Mouse (Mus musculus): ENCODE measurements around the gene Bcl2l12. TPM values are rescaled to one million over a fixed set of nuclear protein-coding genes. Genes with fewer than 3 reads are reported as not detected.

The Bcl2l12 gene
- total and polyA plus RNA-seq, 3 experiments, result 16.6 to 24.6 TPM; not detected in 1

DNA sequence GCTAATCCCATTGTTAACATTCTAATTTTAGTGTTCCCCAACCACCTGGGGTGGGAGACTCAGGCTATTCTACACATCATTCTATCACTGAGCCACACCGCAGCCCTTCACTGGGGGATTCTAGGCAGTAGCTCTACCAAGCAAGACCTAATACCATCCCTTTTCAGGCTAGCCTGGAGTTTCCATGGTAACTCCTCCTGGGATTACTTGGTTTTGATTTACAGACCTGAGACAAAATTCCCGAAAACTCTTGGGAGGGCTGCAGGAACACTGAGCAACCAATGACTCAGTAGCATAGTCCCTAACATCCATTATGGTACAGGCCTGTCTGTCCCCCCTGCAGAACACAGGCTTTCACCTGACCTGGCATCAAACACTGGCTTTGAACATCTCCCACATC is 27.7 kb upstream of the Bcl2l12 start:
- Histone ChIP-seq H3K4me3 (ENCODE audit: control insufficient read depth in 1 of 2, insufficient read depth in 1 of 2, low read depth in 2 of 2, low read length in 2 of 2) (no peak overlapping the region), H3K4me1 (ENCODE audit: control insufficient read depth in 1 of 2, insufficient read depth in 2 of 2, low read length in 2 of 2) (no peaks in the 10 kb centered on the region), H3K36me3 (ENCODE audit: control insufficient read depth in 1 of 2, insufficient read depth in 2 of 2, low read length in 2 of 2) (no peaks in the 10 kb centered on the region; a peak in 1 of 4 replicates)

GRCm38 (mm10) chr7:45025601-45026220 is 27.2 kb upstream of the Bcl2l12 start:
- H3K27ac ChIP-seq (ENCODE audit: control insufficient read depth, low read depth, low read length), result no peak overlapping the region
- H3K27me3 ChIP-seq (ENCODE audit: control insufficient read depth in 1 of 2, insufficient read depth in 2 of 2, low read length in 2 of 2), result no peaks in the 10 kb centered on the region
- no peaks in the 10 kb centered on the region; a peak in 1 of 4 replicates for H3K36me3 ChIP-seq (ENCODE audit: control insufficient read depth in 1 of 2, insufficient read depth in 2 of 2, low read length in 2 of 2)
- H3K4me1 ChIP-seq (ENCODE audit: control insufficient read depth in 1 of 2, insufficient read depth in 2 of 2, low read length in 2 of 2), result no peaks in the 10 kb centered on the region
- H3K9ac ChIP-seq (ENCODE audit: control insufficient read depth, low read depth, low read length, poor library complexity, severe bottlenecking), result no peak overlapping the region
- no peak for TF ChIP-seq ZNF384 (IDR thresholded peaks at IDR 0.05; ENCODE audit: low read depth, low read length)
- TF ChIP-seq CHD2 (IDR thresholded peaks at IDR 0.05; ENCODE audit: low read length), result no peak
- TF ChIP-seq TBP (IDR thresholded peaks at IDR 0.05; ENCODE audit: low read depth, low read length), result no peak
- no peak for TF ChIP-seq MEF2A (IDR thresholded peaks at IDR 0.05; ENCODE audit: extremely low read depth, insufficient replicate concordance, low read depth, low read length, poor library complexity, severe bottlenecking)
- TF ChIP-seq CTCF (IDR thresholded peaks at IDR 0.05 in 2 of 3, conservative IDR thresholded peaks at IDR 0.05 in 1 of 3; ENCODE audit: control insufficient read depth in 1 of 3, insufficient read depth in 1 of 3, low read depth in 2 of 3, low read length in 3 of 3, poor library complexity in 1 of 3, severe bottlenecking in 1 of 3), result no peak
- TF ChIP-seq MYB (IDR thresholded peaks at IDR 0.05; ENCODE audit: low read depth, low read length), result no peak
- no peak for TF ChIP-seq ZKSCAN1 (IDR thresholded peaks at IDR 0.05; ENCODE audit: low read depth, low read length)
- TF ChIP-seq ETS1 (IDR thresholded peaks at IDR 0.05; ENCODE audit: low read depth, low read length), result no peak
- TF ChIP-seq HCFC1 (IDR thresholded peaks at IDR 0.05; ENCODE audit: low read depth, low read length), result no peak
- no peak for TF ChIP-seq KAT2A (conservative IDR thresholded peaks at IDR 0.05; ENCODE audit: low read depth, low read length)
- TF ChIP-seq TCF12 (IDR thresholded peaks at IDR 0.05; ENCODE audit: low read depth, low read length), result no peak
- TF ChIP-seq JUND (IDR thresholded peaks at IDR 0.05; ENCODE audit: low read depth, low read length), result no peak
- TF ChIP-seq NRF1 (IDR thresholded peaks at IDR 0.05; ENCODE audit: insufficient read depth, low read depth, low read length, poor library complexity, severe bottlenecking), result no peak
- no peak for TF ChIP-seq POLR2A (IDR thresholded peaks at IDR 0.05; ENCODE audit: control insufficient read depth in 1 of 2, insufficient read depth in 1 of 2, low read depth in 1 of 2, low read length in 2 of 2, poor library complexity in 1 of 2)
- no peak for TF ChIP-seq ZMIZ1 (IDR thresholded peaks at IDR 0.05; ENCODE audit: low read depth, low read length)
- no peak for TF ChIP-seq UBTF (IDR thresholded peaks at IDR 0.05; ENCODE audit: borderline replicate concordance, insufficient read depth, low read depth, low read length)
- no peak for TF ChIP-seq NELFE (IDR thresholded peaks at IDR 0.05; ENCODE audit: low read depth, low read length)
- TF ChIP-seq ZC3H11A (IDR thresholded peaks at IDR 0.05; ENCODE audit: low read depth, low read length), result no peak
- peak; percentile 41 for DNase-seq (ENCODE audit: low read depth, low spot score)
- no peaks in the 10 kb centered on the region for H3K9me3 ChIP-seq (replicated peaks; ENCODE audit: insufficient read depth, low read length)
- H3K79me2 ChIP-seq (ENCODE audit: control insufficient read depth, insufficient read depth, low read length, poor library complexity), result no peaks in the 10 kb centered on the region
- no peak overlapping the region for H3K4me3 ChIP-seq (ENCODE audit: control insufficient read depth in 1 of 2, insufficient read depth in 1 of 2, low read depth in 2 of 2, low read length in 2 of 2)

More for the DNA sequence above, 27.7 kb upstream of the Bcl2l12 start:
- no peaks in the 10 kb centered on the region for H3K79me2 ChIP-seq (ENCODE audit: control insufficient read depth, insufficient read depth, low read length, poor library complexity)
- DNase-seq (ENCODE audit: low read depth, low spot score), result no peak
- no peak overlapping the region for H3K27ac ChIP-seq (ENCODE audit: control insufficient read depth, low read depth, low read length)
- H3K9me3 ChIP-seq (replicated peaks; ENCODE audit: insufficient read depth, low read length), result no peaks in the 10 kb centered on the region
- H3K9ac ChIP-seq (ENCODE audit: control insufficient read depth, low read depth, low read length, poor library complexity, severe bottlenecking), result no peak overlapping the region
- no peaks in the 10 kb centered on the region for H3K27me3 ChIP-seq (ENCODE audit: control insufficient read depth in 1 of 2, insufficient read depth in 2 of 2, low read length in 2 of 2)
- TF ChIP-seq ELF1 (IDR thresholded peaks at IDR 0.05; ENCODE audit: low read depth, low read length), result no peak
